Mouse (Mus musculus) limb, embryonic 12.5 days (tissue): ENCODE data around the gene Grpel1. TPM values are rescaled to one million over a fixed set of nuclear protein-coding genes. Genes with fewer than 3 reads are reported as not detected.

Source experiments
- ATAC-seq: fragments of 200-750 bp; cut with Nextera tagmentation; 2 replicates; pipeline ENCODE4 v1.8.0; 2017; ENCODE audit warnings: low read depth, moderate TSS enrichment; ENCODE audit not compliant: insufficient number of reproducible peaks, insufficient read depth, low FRiP score, low TSS enrichment
- H3K27ac ChIP-seq: fragments of 300-500 bp; sonication (generic); 2 replicates; pipeline ENCODE4 v1.5.1; 2016; ENCODE audit warnings: mild to moderate bottlenecking, moderate library complexity
- H3K27me3 ChIP-seq: fragments of 300-500 bp; sonication (generic); 2 replicates; pipeline ENCODE4 v1.6.1; 2016; ENCODE audit warnings: mild to moderate bottlenecking, moderate library complexity
- H3K36me3 ChIP-seq: fragments of 300-500 bp; sonication (generic); 2 replicates; pipeline ENCODE4 v1.6.1; 2016; ENCODE audit warnings: mild to moderate bottlenecking, moderate library complexity
- H3K4me1 ChIP-seq: fragments of 300-500 bp; sonication (generic); replicated peaks from 2 replicates; pipeline ENCODE4 v1.6.1; 2016
- H3K4me2 ChIP-seq: fragments of 300-500 bp; sonication (generic); 2 replicates; pipeline ENCODE4 v1.6.1; 2016; ENCODE audit warnings: mild to moderate bottlenecking, moderate library complexity
- H3K4me3 ChIP-seq: fragments of 300-500 bp; sonication (generic); replicated peaks from 2 replicates; pipeline ENCODE4 v1.5.1; 2016; ENCODE audit warnings: mild to moderate bottlenecking
- H3K9ac ChIP-seq: fragments of 300-500 bp; sonication (generic); replicated peaks from 2 replicates; pipeline ENCODE4 v1.6.1; 2016; ENCODE audit warnings: mild to moderate bottlenecking, moderate library complexity
- H3K9me3 ChIP-seq: fragments of 300-500 bp; sonication (generic); 2 replicates; pipeline ENCODE4 v1.6.1; 2016; ENCODE audit warnings: mild to moderate bottlenecking, moderate library complexity
- WGBS: fragments of 180-500 bp; shearing (Covaris S2); methylation state at CpG from one replicate; pipeline ENCODE4 v1.1.7; 2016; 5-methylcytosine and 5-hydroxymethylcytosine counted together
- polyA plus RNA-seq: library from polyadenylated mRNA; unstranded; fragments of >200 nt; fragmentation: Nextera tagmentation; extraction: Ambion mirVana; gene quantifications from 2 replicates; pipeline ENCODE4 v1.2.1, GENCODE M21; 2016

Grpel1 gene
- polyA plus RNA-seq, 1 experiment from 2014 or later, result 48.8 TPM

- H3K9ac ChIP-seq, result no peak overlapping the region
- H3K4me3 ChIP-seq, result no peak overlapping the region
- H3K9me3 ChIP-seq, result no peaks in the 10 kb centered on the region
- no peak overlapping the region for H3K4me2 ChIP-seq
- WGBS, result 75% methylated on average over 1 of the region's 1 CpGs
- ATAC-seq, result no peak
- H3K27ac ChIP-seq, result no peak overlapping the region
- peaks cover 16% of the 10 kb centered on the region for H3K27me3 ChIP-seq
- H3K36me3 ChIP-seq, result peaks cover 10% of the 10 kb centered on the region
- H3K4me1 ChIP-seq, result peaks cover 31% of the 10 kb centered on the region
Measured at GRCm38 (mm10) chr5:36481114-36481513, 16.3 kb downstream of the Grpel1 start.

GRCm38 (mm10) chr5:36483203-36484101 lies 18.7 kb downstream of the Grpel1 start:
- H3K9me3 ChIP-seq, result no peaks in the 10 kb centered on the region
- peaks cover 31% of the 10 kb centered on the region for H3K4me1 ChIP-seq
- H3K36me3 ChIP-seq, result no peaks in the 10 kb centered on the region; the same call in 1 of the 2 replicates
- H3K27ac ChIP-seq, result peak overlapping the region; percentile 67
- H3K4me2 ChIP-seq, result peak overlapping the region; percentile 93
- H3K4me3 ChIP-seq, result peak overlapping the region; percentile 89
- H3K27me3 ChIP-seq, result peaks cover 23% of the 10 kb centered on the region
- ATAC-seq, result peak; percentile 52
- WGBS, result 2% methylated on average over 58 of the region's 58 CpGs
- peak overlapping the region; percentile 86 for H3K9ac ChIP-seq

GRCm38 (mm10) chr5:36484171-36484990 lies 19.6 kb downstream of the Grpel1 start, which contains the start of the genes Tada2b and Ccdc96:
Tada2b (minus strand) TSS chr5:36484285.
Ccdc96 (plus strand) TSS chr5:36484588.
- no peaks in the 10 kb centered on the region for H3K9me3 ChIP-seq
- peak within 1 kb of the TSS; percentile 89 for H3K4me3 ChIP-seq
- peak; percentile 98 for ATAC-seq
- peak within 1 kb of the TSS; percentile 67 for H3K27ac ChIP-seq
- H3K9ac ChIP-seq, result peak within 1 kb of the TSS; percentile 86
- H3K4me2 ChIP-seq, result peak within 1 kb of the TSS; percentile 93
- peaks cover 31% of the 10 kb centered on the region for H3K4me1 ChIP-seq
- under 1% methylated on average over 95 of the region's 97 CpGs for WGBS
- H3K27me3 ChIP-seq, result peaks cover 23% of the 10 kb centered on the region
- H3K36me3 ChIP-seq, result no peaks in the 10 kb centered on the region; the same call in 1 of the 2 replicates

- ATAC-seq, result no peak
- Histone ChIP-seq H3K4me3 (peak overlapping the region; percentile 89), H3K4me1 (peaks cover 31% of the 10 kb centered on the region), H3K27ac (no peak overlapping the region), H3K27me3 (peaks cover 23% of the 10 kb centered on the region), H3K36me3 (peaks cover 2% of the 10 kb centered on the region; the same call in 1 of the 2 replicates), H3K9me3 (no peaks in the 10 kb centered on the region), H3K4me2 (peak overlapping the region; percentile 89), H3K9ac (no peak overlapping the region; the same call in 1 of the 2 replicates)
- WGBS, result 31% methylated on average over 19 of the region's 19 CpGs
Measured at GRCm38 (mm10) chr5:36485306-36485705, 20.5 kb downstream of the Grpel1 start.

GRCm38 (mm10) chr5:36489225-36489624 lies 24.4 kb downstream of the Grpel1 start:
- Histone ChIP-seq H3K4me3 (no peak overlapping the region), H3K27me3 (peaks cover 23% of the 10 kb centered on the region), H3K9ac (no peak overlapping the region), H3K36me3 (peaks cover 35% of the 10 kb centered on the region), H3K9me3 (no peaks in the 10 kb centered on the region), H3K4me1 (peaks cover 9% of the 10 kb centered on the region), H3K4me2 (no peak overlapping the region), H3K27ac (no peak overlapping the region)
- no peak for ATAC-seq
- WGBS, result 49% methylated on average over 2 of the region's 2 CpGs

GRCm38 (mm10) chr5:36493919-36494318 lies 29.1 kb downstream of the Grpel1 start:
- WGBS, result 89% methylated on average over 6 of the region's 6 CpGs
- no peak overlapping the region for H3K4me2 ChIP-seq
- ATAC-seq, result no peak
- no peak overlapping the region for H3K27ac ChIP-seq
- H3K4me1 ChIP-seq, result no peaks in the 10 kb centered on the region
- peaks cover 69% of the 10 kb centered on the region for H3K36me3 ChIP-seq
- no peaks in the 10 kb centered on the region for H3K9me3 ChIP-seq
- H3K4me3 ChIP-seq, result no peak overlapping the region
- H3K27me3 ChIP-seq, result no peaks in the 10 kb centered on the region
- H3K9ac ChIP-seq, result no peak overlapping the region

GRCm38 (mm10) chr5:36494709-36495108 lies 29.9 kb downstream of the Grpel1 start:
- Histone ChIP-seq H3K27me3 (no peaks in the 10 kb centered on the region), H3K9me3 (no peaks in the 10 kb centered on the region), H3K4me1 (no peaks in the 10 kb centered on the region), H3K36me3 (peaks cover 74% of the 10 kb centered on the region), H3K9ac (no peak overlapping the region), H3K27ac (no peak overlapping the region), H3K4me2 (no peak overlapping the region), H3K4me3 (no peak overlapping the region)
- WGBS, result 93% methylated on average over 9 of the region's 9 CpGs
- ATAC-seq, result no peak

- ATAC-seq, result no peak
- Histone ChIP-seq H3K4me1 (no peaks in the 10 kb centered on the region), H3K36me3 (peaks cover 94% of the 10 kb centered on the region), H3K4me3 (no peak overlapping the region), H3K4me2 (no peak overlapping the region), H3K9me3 (no peaks in the 10 kb centered on the region), H3K27ac (no peak overlapping the region), H3K27me3 (no peaks in the 10 kb centered on the region), H3K9ac (no peak overlapping the region)
- 92% methylated on average over 7 of the region's 7 CpGs for WGBS
Measured at GRCm38 (mm10) chr5:36505235-36505634, 40.4 kb downstream of the Grpel1 start.

- 79% methylated on average over 5 of the region's 5 CpGs for WGBS
- Histone ChIP-seq H3K36me3 (peaks cover 94% of the 10 kb centered on the region), H3K4me1 (no peaks in the 10 kb centered on the region), H3K4me3 (no peak overlapping the region), H3K4me2 (no peak overlapping the region), H3K9ac (no peak overlapping the region), H3K27me3 (no peaks in the 10 kb centered on the region), H3K27ac (no peak overlapping the region), H3K9me3 (no peaks in the 10 kb centered on the region)
- ATAC-seq, result no peak
Measured at GRCm38 (mm10) chr5:36505643-36506042, 40.8 kb downstream of the Grpel1 start.

- H3K9ac ChIP-seq, result no peak overlapping the region
- no peaks in the 10 kb centered on the region for H3K27me3 ChIP-seq
- no peak overlapping the region for H3K27ac ChIP-seq
- no peaks in the 10 kb centered on the region for H3K4me1 ChIP-seq
- WGBS, result 93% methylated on average over 10 of the region's 10 CpGs
- H3K4me3 ChIP-seq, result no peak overlapping the region
- no peaks in the 10 kb centered on the region for H3K9me3 ChIP-seq
- H3K36me3 ChIP-seq, result peaks cover 95% of the 10 kb centered on the region
- ATAC-seq, result no peak
- H3K4me2 ChIP-seq, result no peak overlapping the region
Measured at GRCm38 (mm10) chr5:36508351-36508750, 43.6 kb downstream of the Grpel1 start.

GRCm38 (mm10) chr5:36510956-36511355 lies 46.2 kb downstream of the Grpel1 start:
- Histone ChIP-seq H3K9ac (no peak overlapping the region), H3K4me3 (no peak overlapping the region), H3K4me1 (no peaks in the 10 kb centered on the region), H3K9me3 (no peaks in the 10 kb centered on the region), H3K27ac (no peak overlapping the region), H3K27me3 (no peaks in the 10 kb centered on the region), H3K4me2 (no peak overlapping the region), H3K36me3 (peaks cover 90% of the 10 kb centered on the region)
- no peak for ATAC-seq
- WGBS, result 98% methylated on average over 2 of the region's 2 CpGs
